Mouse (Mus musculus) megakaryocyte progenitor cell, adult 5-6 weeks (primary cell): ENCODE measurements around the gene Sectm1a. TPM values are rescaled to one million over a fixed set of nuclear protein-coding genes. Genes with fewer than 3 reads are reported as not detected.
"Not testable (repeated sequence)": the region's sequence is repeated elsewhere in the genome, so short reads cannot be mapped to it uniquely, and the experiment has no call there.

ENCODE experiments used
- ATAC-seq: replicated peaks from 2 replicates; pipeline ENCODE4 v1.8.0; 2016; ENCODE audit warnings: mild to moderate bottlenecking, moderate TSS enrichment, inconsistent platforms; ENCODE audit not compliant: poor library complexity
- total RNA-seq, 2 experiments: library from RNA; stranded (forward) in 1 of 2; stranded (reverse) in 1 of 2; fragments of 157-497, 149-512 nt in 1 of 2; fragments of 200-1000 nt in 1 of 2; gene quantifications; 2 replicates each; pipeline versions ENCODE4 v1.2.3 to v1.2.4; 2015 to 2017

The Sectm1a gene
- total RNA-seq, 2 experiments from 2014 or later, result not detected

DNA sequence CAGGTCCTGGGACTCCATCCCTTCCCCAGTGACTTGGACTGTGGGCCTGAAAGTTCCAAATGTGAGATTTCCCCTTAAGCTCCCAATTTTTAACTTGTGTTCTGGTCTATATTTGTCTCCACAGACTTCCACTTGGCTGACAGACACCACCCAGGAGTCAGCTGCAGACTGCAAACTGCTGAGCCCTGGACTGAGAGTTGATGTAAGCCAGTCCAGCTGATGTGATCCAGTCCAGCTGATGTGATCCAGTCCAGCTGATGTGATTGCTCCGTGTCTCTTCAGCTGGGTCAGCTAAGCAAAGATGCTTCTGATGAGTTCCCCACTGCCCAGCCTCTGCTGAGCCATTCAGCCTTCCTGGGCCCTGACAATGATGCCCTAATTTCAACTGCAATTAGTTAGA is 29.2 kb downstream of the Sectm1a start:
- no peak for ATAC-seq

DNA sequence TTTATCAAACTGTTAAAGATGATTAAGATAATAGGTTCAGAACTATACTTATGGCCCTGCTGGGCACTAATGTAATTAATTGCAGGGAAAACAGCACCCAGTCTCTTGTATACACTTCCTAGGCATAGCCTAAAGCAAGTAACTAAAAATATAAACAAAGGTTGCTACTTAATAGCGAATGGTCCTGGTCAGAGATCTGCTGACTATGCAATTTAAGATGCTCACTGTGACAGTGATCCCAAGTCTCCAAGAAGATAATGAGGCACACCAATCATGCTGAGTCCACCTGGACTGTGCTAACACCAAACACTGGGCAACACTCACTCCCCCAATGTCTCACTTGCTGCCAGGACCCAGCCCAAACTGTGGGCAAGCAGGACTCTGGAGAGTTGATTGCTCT is 31.2 kb downstream of the Sectm1a start:
- no peak for ATAC-seq

DNA sequence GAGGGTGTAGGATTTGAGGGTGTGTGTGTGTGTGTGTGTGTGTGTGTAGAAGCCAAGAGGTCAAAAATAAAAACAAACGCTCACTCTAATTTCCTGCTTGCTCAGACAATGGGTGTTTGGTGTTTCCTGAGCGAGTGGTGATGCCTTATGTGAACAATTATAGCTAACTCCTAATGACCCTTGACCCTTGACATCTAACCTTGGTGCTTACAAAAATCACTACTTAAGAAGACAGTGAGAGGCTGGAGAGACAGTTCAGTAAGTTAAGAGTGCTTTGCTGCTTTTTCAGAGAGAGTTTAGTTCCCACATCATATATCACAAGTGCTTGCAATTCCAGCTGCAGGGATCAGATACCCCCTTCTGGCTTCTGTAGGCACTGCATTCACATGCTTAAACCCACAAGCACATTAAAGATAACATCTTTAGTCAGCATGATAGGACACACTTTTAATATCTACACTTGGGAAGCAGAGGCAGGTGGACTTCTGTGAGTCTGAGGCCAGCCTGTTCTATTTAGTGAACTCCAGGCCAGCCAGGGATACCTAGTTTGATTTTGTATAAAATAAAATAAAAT is 33.1 kb downstream of the Sectm1a start:
- peak; percentile 69 for ATAC-seq

DNA sequence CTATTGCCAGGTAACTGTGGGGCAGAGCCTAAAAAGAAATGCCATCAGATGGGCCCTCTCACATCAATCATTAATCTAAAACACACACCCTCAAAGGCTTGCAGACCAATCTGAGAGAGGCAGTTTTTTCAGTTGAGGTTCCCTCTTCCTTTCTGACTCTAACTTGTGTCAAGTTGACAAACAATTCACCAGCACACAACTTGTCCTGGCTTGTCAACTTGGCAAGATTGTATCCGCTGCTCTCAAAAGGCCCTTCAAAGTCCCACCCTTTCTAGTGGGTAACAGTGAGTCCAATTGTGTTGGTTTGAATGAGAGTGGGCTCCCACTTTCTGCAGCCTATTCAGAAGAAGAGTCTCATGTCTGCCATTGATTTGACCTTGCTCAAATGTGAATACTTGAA is 35.7 kb downstream of the Sectm1a start:
- ATAC-seq, result no peak

DNA sequence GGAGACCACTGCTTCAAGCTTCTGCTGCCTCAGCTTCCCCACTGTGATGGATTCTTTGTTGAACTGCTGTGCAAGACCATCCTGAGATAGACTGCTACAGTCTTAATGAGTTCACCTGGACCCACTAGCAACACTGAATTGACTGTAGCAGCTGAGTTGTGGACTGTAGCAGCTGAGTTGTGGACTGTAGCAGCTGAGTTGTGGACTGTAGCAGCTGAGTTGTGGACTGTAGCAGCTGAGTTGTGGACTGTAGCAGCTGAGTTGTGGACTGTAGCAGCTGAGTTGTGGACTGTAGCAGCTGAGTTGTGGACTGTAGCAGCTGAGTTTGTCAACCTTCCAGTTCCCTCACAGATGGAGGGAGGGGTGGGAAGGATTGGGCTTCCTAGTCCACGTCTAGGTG is 38.0 kb downstream of the Sectm1a start:
- ATAC-seq, result not testable (repeated sequence)

DNA sequence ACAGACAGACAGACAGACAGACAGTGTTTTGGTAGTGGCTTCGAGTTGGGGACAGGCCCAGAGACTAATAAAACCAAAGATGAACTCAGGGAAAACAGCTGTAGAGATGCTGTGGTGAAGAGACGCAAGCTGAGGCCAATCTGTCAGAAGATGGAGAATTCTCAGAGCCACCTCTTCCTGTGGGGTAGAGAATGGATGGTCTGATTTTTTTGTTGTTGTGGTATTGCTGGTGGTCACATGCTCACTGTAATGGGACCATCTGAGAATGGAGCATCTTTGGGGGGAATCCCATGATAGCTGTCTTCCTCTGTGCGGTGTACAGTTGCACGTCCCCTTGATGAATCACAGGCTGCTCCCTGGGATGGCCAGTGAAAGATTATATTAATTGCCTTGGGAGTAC is 38.5 kb downstream of the Sectm1a start:
- ATAC-seq, result no peak

DNA sequence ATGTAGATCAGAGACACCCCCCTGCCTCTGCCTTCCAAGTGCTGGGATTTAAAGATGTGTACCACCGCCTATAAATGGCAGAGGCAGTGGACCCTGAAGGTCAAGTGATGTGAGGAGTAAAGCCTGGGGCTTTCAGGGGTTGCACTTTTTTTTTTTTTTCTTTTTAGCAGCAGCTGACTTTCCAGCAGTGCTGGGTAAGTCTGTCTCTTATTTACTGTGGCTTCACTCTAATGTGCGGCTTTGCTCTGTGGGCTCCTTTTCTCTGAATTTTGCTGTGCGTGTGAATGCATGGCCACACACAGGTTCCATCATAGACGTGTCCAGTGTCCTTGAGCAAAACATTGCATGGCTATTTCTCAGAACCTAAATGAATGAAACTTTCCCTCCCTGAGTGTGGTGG is 39.4 kb downstream of the Sectm1a start:
- no peak for ATAC-seq

DNA sequence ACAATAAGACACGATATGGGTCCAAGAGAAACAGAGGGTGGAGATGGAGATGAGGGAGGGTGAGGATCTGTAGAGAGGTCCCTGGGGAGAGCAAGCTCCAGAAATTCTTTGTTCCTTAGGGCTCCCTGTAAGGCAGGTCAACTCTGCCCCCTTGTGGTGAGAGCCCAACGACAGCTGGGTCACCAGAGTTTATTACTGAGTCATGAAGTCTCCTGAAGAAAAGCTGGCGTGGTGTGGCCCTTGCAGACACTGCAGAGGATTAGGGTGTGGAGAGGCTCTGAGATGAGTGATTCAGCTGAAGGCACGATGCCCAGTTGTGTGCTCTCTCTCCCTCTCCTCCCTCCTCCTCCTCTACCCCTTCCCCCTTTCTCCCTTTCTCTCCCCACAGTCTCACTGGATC is 39.8 kb downstream of the Sectm1a start:
- ATAC-seq, result peak; percentile 90

DNA sequence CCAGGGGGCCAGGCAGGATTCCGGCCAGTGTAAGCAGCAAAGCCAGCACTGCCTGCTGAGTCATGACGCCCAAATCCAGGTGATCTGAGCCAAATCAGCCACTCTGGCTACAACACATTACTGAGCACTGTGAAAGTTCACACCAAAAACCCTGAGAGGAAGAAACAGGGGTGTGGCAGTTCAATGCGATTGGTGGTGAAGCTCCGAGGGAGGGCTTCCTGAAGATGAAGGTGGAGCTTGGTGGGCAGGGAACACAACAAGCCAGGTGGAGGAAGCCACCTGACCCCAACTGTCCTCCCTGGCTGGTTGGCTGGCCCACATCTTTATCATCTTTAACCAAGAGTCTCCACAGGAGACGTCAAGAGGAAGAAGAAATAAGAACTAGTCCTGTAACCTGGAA is 41.7 kb downstream of the Sectm1a start, which contains the start of gene Cd7:
Gene Cd7 (minus strand): TSS at position 117 of the 400 bp plus-strand sequence.
- ATAC-seq, result peak; percentile 30

DNA sequence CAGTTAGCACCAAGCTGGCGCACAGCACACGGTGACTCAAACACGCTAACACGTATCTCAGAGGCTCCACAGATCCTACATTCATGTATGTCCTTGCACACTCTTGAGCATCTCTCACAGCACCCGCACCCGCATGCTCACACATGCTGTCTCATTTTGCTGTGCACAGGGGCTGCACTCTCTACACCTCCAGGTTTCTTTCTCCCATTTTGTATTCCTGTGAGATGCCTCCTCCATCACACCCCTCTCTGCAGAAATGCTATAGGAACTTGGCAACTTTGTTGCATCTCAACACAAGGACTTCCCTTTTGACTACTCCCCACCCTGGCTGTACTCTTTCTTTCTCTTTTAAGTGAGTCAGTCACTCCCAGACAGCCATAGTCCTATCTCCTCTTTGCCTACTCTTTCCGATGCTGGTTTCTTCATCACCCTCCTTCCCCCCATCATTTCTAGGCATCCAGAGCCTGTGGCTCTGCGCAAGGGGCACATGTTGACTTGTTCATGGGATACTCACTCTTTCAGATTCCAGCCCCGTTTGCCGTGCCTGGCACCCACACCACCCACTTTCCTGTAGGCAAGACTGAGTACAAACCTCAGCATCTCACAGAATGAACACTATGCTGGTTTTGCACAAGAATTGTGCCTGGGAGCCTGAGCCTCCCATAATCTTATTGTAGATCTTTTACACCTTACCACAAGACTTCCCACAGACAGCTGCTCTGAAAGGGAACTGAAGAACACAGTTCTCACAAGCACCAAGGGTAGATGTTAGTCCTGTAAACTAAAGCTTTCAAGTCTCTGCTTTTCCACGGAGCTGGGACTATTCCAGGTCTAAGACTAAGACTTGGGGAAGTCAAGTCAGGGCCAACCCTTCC is 42.4 kb downstream of the Sectm1a start:
- 0 out of 2 replicates have a peak, but pooled peaks have one; percentile 9 for ATAC-seq

DNA sequence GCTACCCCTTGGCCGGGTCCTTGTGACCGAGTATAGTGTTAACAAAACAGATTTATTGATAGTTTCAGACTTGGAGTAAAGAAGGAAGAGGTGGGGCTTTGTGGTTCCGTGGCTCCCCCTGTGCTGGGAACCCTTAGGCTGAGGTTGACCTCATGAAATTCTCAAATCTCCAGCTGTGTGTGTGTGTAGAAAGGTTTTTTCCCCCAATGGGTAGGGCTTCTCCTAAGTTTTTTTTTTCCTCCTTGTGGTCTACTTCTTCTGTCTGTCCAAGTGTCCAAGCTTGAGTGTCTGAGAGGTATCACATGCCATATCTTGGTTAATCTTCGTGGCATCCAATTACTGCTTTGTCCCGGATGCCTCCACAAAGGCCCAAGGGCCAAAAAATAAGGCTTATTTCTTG is 47.9 kb downstream of the Sectm1a start:
- ATAC-seq, result 0 out of 2 replicates have a peak, but pooled peaks have one; percentile 23

DNA sequence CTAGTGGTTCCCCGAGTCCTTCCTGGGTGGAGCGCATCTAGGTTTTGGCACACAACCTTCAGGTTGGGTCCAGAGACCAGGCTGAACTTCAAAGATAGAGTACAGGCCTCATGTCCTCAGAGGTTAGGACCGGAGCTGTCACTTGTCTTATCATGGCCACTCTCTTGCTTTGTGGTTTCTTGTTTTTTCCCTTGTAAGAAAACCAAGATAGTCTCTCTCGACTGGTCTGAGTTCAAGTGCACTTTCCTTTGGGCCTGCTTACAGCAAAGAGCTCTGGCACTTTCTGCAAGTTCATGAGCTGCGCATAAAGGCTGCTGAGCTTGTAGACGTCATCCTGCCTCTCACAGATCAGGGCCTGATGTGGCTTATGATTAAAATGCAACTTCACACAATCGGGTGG is 53.8 kb downstream of the Sectm1a start:
- ATAC-seq, result peak; percentile 91

DNA sequence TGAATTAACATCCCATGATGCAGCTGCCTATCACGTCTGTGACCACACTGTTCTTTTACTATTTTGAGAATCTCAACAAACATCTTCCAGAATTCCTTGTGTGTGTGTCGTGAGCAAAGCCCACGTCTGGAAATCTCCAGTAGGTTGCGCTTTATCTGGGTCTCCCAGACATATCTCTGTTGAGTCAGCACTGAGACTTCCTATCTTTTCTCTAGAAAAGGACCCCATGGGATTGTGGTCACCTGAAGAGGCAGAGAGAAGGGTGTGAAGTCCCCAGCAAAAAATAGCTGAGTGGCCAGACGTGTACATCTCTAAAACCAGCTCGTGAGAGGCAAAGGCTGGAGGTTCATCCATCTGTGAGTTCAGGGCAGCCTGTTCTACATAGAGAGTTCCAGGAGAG is 56.9 kb downstream of the Sectm1a start:
- no peak for ATAC-seq

DNA sequence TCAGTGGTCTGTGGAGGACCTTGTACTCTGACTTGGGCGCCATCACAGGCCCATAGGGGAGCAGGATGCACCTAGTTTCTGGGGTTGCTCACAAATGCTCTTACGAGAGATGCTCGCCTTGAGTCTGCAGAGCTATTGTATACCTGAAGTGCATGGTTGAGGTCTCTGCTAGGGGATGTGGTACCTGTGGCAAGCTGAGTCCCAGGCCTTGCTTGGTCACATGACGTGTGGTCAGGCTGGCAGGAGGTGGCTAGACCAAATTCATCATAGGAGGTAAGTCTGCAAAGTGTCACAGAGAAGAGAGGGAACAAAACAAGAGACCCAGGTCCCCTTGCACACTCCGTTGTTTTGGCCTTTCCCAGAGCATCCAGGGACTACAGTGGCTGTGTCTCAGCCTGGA is 61.5 kb downstream of the Sectm1a start:
- no peak for ATAC-seq

DNA sequence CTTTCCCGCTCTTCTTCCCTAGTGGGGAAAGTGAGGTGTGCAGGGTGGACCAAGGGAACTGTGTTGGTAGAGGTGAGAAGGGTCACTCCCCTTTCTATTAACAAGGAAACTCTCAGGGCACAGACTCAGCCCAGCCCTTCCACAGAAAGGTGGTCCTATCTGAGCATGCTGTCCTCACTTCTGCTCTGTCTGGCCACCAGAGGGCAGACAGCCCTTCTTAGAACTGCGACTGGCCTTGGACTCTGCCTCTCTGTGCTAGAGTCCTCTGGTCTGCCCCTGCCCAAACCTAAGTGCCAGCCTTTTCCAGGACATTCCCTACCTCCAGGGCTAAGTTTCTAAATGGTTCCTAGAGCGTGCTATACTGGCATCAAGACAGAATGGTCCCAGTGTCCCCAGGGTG is 63.3 kb downstream of the Sectm1a start:
- peak; percentile 95 for ATAC-seq

Other genes starting within 250 kb of the Sectm1a start
- 4.5 and 6.4 TPM in 2 replicates for gene Ccdc57, start 148.3 kb downstream of the Sectm1a start, total RNA-seq (2015)
- gene Ccdc57, start 148.3 kb downstream of the Sectm1a start, total RNA-seq (2017), result 6.4 and 8.4 TPM in 2 replicates
- gene Slc16a3, start 132.7 kb downstream of the Sectm1a start, total RNA-seq (2015), result 4.4 and 5.3 TPM in 2 replicates
- 6.0 and 7.5 TPM in 2 replicates for gene Slc16a3, start 132.7 kb downstream of the Sectm1a start, total RNA-seq (2017)
- 51.3 and 64.2 TPM in 2 replicates for gene Csnk1d, start 89.9 kb downstream of the Sectm1a start, total RNA-seq (2015)
- gene Csnk1d, start 89.9 kb downstream of the Sectm1a start, total RNA-seq (2017), result 69.8 and 74.2 TPM in 2 replicates
- gene Cd7, start 41.8 kb downstream of the Sectm1a start, total RNA-seq (2015), result 0.44 and 0.59 TPM in 2 replicates
- gene Cd7, start 41.8 kb downstream of the Sectm1a start, total RNA-seq (2017), result 0.29 TPM in 1 of 2 replicates, not detected in the other
- gene Sectm1b, start 17.7 kb downstream of the Sectm1a start, total RNA-seq (2015), result not detected in 2 replicates
- gene Sectm1b, start 17.7 kb downstream of the Sectm1a start, total RNA-seq (2017), result not detected in 2 replicates
- gene Tex19.2, start 37.5 kb upstream of the Sectm1a start, total RNA-seq (2015), result not detected in 2 replicates
- gene Tex19.2, start 37.5 kb upstream of the Sectm1a start, total RNA-seq (2017), result 0.71 TPM in 1 of 2 replicates, not detected in the other
- not detected in 2 replicates for gene Tex19.1, start 64.9 kb upstream of the Sectm1a start, total RNA-seq (2015)
- not detected in 2 replicates for gene Tex19.1, start 64.9 kb upstream of the Sectm1a start, total RNA-seq (2017)
- not detected in 2 replicates for gene Uts2r, start 79.1 kb upstream of the Sectm1a start, total RNA-seq (2015)
- gene Uts2r, start 79.1 kb upstream of the Sectm1a start, total RNA-seq (2017), result not detected in 2 replicates
- gene Hexdc, start 123.2 kb upstream of the Sectm1a start, total RNA-seq (2015), result 2.5 and 3.8 TPM in 2 replicates
- 5.7 and 6.3 TPM in 2 replicates for gene Hexdc, start 123.2 kb upstream of the Sectm1a start, total RNA-seq (2017)
- 14.0 and 18.3 TPM in 2 replicates for gene Ogfod3, start 123.5 kb upstream of the Sectm1a start, total RNA-seq (2015)
- 5.6 and 7.4 TPM in 2 replicates for gene Ogfod3, start 123.5 kb upstream of the Sectm1a start, total RNA-seq (2017)
- gene Cybc1, start 148.1 kb upstream of the Sectm1a start, total RNA-seq (2015), result 39.6 and 42.2 TPM in 2 replicates
- 34.5 and 40.0 TPM in 2 replicates for gene Cybc1, start 148.1 kb upstream of the Sectm1a start, total RNA-seq (2017)
- gene Narf, start 156.0 kb upstream of the Sectm1a start, total RNA-seq (2015), result 11.3 and 11.9 TPM in 2 replicates
- 21.0 and 23.9 TPM in 2 replicates for gene Narf, start 156.0 kb upstream of the Sectm1a start, total RNA-seq (2017)
- 24.8 and 28.9 TPM in 2 replicates for gene Foxk2, start 178.8 kb upstream of the Sectm1a start, total RNA-seq (2015)
- gene Foxk2, start 178.8 kb upstream of the Sectm1a start, total RNA-seq (2017), result 20.9 and 23.1 TPM in 2 replicates